Mouse (Mus musculus): ENCODE data around the gene Akap8l. TPM values are rescaled to one million over a fixed set of nuclear protein-coding genes. Genes with fewer than 3 reads are reported as not detected.
A peak's percentile ranks its signal among the peaks of the same experiment; 100 is the strongest.

Akap8l gene
- total and polyA plus RNA-seq, 3 experiments, result 40.0 to 63.8 TPM; not detected in 1

DNA sequence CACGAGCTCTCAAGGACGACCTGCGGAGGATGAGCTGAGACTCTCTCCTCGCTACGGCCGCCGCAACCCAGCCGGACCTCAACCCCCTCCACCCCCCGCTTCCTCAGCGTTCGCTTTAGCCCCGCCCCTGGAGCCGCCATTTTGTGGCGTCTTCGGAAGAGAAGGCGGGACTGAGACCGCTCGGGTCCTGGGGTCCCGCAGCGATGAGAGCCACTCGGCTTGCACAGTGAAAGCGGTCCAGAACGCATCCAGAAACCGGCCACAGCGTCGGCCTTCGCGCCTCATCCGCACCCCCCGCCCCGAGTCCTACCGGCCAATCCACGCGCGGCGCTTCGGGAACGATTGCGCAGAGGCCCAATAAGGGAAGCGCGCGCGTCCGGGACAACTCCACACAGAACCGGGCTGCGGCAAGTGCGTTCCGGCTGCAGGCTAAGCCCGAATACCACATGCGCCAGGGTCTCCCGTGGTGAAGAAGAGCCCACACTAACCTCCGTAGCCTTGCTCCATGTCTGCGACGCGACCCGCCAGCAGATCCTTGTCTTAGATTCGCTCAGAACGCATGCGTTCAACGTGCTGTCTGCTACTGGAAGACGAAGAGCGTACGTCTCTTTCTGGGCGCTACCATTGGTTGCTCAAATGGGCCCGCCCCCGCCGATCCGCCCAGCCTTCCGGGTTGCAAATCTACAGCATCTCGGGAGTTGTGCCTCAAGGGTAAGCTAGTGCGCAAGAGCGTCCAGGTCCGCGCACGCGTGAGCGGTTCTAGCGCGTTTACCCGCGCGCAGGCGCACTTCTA lies 29.6 kb downstream of the Akap8l start, which contains the start of gene Akap8:
Akap8 (minus strand) TSS at position 642 of the 793 bp plus-strand sequence.
- peak within 1 kb of the TSS; percentile 83 for H3K9ac ChIP-seq (ENCODE audit: control insufficient read depth, low read depth, low read length, poor library complexity, severe bottlenecking)
- peak within 1 kb of the TSS; percentile 68 to 75 for H3K4me3 ChIP-seq (ENCODE audit: control insufficient read depth in 1 of 2, insufficient read depth in 1 of 2, low read depth in 2 of 2, low read length in 2 of 2)
- peak within 1 kb of the TSS; percentile 80 for H3K27ac ChIP-seq (ENCODE audit: control insufficient read depth, low read depth, low read length)
- DNase-seq (ENCODE audit: low read depth, low spot score), result peak; percentile 99
- H3K27me3 ChIP-seq (ENCODE audit: control insufficient read depth in 1 of 2, insufficient read depth in 2 of 2, low read length in 2 of 2), result no peaks in the 10 kb centered on the region
- peaks cover 2 to 10% of the 10 kb centered on the region in 2 experiments; a peak in 2 of 4 replicates for H3K4me1 ChIP-seq (ENCODE audit: control insufficient read depth in 1 of 2, insufficient read depth in 2 of 2, low read length in 2 of 2)
- peaks cover 10 to 14% of the 10 kb centered on the region in 2 experiments for H3K36me3 ChIP-seq (ENCODE audit: control insufficient read depth in 1 of 2, insufficient read depth in 2 of 2, low read length in 2 of 2)
- no peaks in the 10 kb centered on the region for H3K9me3 ChIP-seq (replicated peaks; ENCODE audit: insufficient read depth, low read length)
- peaks cover 50% of the 10 kb centered on the region for H3K79me2 ChIP-seq (ENCODE audit: control insufficient read depth, insufficient read depth, low read length, poor library complexity)
- no peak for TF ChIP-seq ETS1 (IDR thresholded peaks at IDR 0.05; ENCODE audit: low read depth, low read length)
- no peak for TF ChIP-seq CHD1 (IDR thresholded peaks at IDR 0.05; ENCODE audit: low read depth, low read length)
- TF ChIP-seq GATA1 (IDR thresholded peaks at IDR 0.05; ENCODE audit: low read depth, low read length), result 0 out of 2 replicates have a peak, but pooled peaks have one; percentile 28
- no peak for TF ChIP-seq CHD2 (IDR thresholded peaks at IDR 0.05; ENCODE audit: low read length)
- TF ChIP-seq ELF1 (IDR thresholded peaks at IDR 0.05; ENCODE audit: low read depth, low read length), result peak; percentile 98
- TF ChIP-seq TAL1 (IDR thresholded peaks at IDR 0.05; ENCODE audit: low read length), result no peak
- TF ChIP-seq MYC (IDR thresholded peaks at IDR 0.05; ENCODE audit: low read depth, low read length), result peak; percentile 96
- 0 out of 2 replicates have a peak, but pooled peaks have one; percentile 10 for TF ChIP-seq ZKSCAN1 (IDR thresholded peaks at IDR 0.05; ENCODE audit: low read depth, low read length)
- TF ChIP-seq ZC3H11A (IDR thresholded peaks at IDR 0.05; ENCODE audit: low read depth, low read length), result no peak
- TF ChIP-seq JUND (IDR thresholded peaks at IDR 0.05; ENCODE audit: low read depth, low read length), result no peak
- no peak; the same call in 1 of the 2 replicates for TF ChIP-seq POLR2AphosphoS5 (IDR thresholded peaks at IDR 0.05; ENCODE audit: borderline replicate concordance, low read depth, low read length)
- peak; percentile 81 for TF ChIP-seq TBP (IDR thresholded peaks at IDR 0.05; ENCODE audit: low read depth, low read length)
- TF ChIP-seq MXI1 (IDR thresholded peaks at IDR 0.05; ENCODE audit: low read depth, low read length), result peak; percentile 85
- TF ChIP-seq POLR2AphosphoS2 (IDR thresholded peaks at IDR 0.05; ENCODE audit: low read length), result peak; percentile 98
- TF ChIP-seq EP300 (IDR thresholded peaks at IDR 0.05; ENCODE audit: low read depth in 1 of 2, low read length in 2 of 2), result no peak
- peak; percentile 94 for TF ChIP-seq NELFE (IDR thresholded peaks at IDR 0.05; ENCODE audit: low read depth, low read length)
- no peak; the same call in 1 of the 2 replicates for TF ChIP-seq ZMIZ1 (IDR thresholded peaks at IDR 0.05; ENCODE audit: low read depth, low read length)
- TF ChIP-seq POLR2A (IDR thresholded peaks at IDR 0.05; ENCODE audit: control insufficient read depth in 1 of 2, insufficient read depth in 1 of 2, low read depth in 1 of 2, low read length in 2 of 2, poor library complexity in 1 of 2), result peak; percentile 82 to 96
- TF ChIP-seq MYB (IDR thresholded peaks at IDR 0.05; ENCODE audit: low read depth, low read length), result no peak
- TF ChIP-seq HCFC1 (IDR thresholded peaks at IDR 0.05; ENCODE audit: low read depth, low read length), result peak; percentile 84
- TF ChIP-seq ZNF384 (IDR thresholded peaks at IDR 0.05; ENCODE audit: low read depth, low read length), result no peak
- TF ChIP-seq RAD21 (IDR thresholded peaks at IDR 0.05; ENCODE audit: low read depth, low read length), result no peak
- 0 out of 2 replicates have a peak, but pooled peaks have one; percentile 4 for TF ChIP-seq GABPA (IDR thresholded peaks at IDR 0.05; ENCODE audit: low read depth, low read length)
- TF ChIP-seq E2F4 (IDR thresholded peaks at IDR 0.05; ENCODE audit: borderline replicate concordance, low read depth, low read length), result no peak
- peak; percentile 89 for TF ChIP-seq MAX (IDR thresholded peaks at IDR 0.05; ENCODE audit: low read length)
- TF ChIP-seq MEF2A (IDR thresholded peaks at IDR 0.05; ENCODE audit: extremely low read depth, insufficient replicate concordance, low read depth, low read length, poor library complexity, severe bottlenecking), result no peak
- TF ChIP-seq RCOR1 (IDR thresholded peaks at IDR 0.05; ENCODE audit: low read depth, low read length), result no peak
- TF ChIP-seq TCF12 (IDR thresholded peaks at IDR 0.05; ENCODE audit: low read depth, low read length), result 0 out of 2 replicates have a peak, but pooled peaks have one; percentile 11
- no peak for TF ChIP-seq CTCF (IDR thresholded peaks at IDR 0.05 in 2 of 3, conservative IDR thresholded peaks at IDR 0.05 in 1 of 3; ENCODE audit: control insufficient read depth in 1 of 3, insufficient read depth in 1 of 3, low read depth in 2 of 3, low read length in 3 of 3, poor library complexity in 1 of 3, severe bottlenecking in 1 of 3)
- no peak for TF ChIP-seq UBTF (IDR thresholded peaks at IDR 0.05; ENCODE audit: borderline replicate concordance, insufficient read depth, low read depth, low read length)
- no peak for TF ChIP-seq MAFK (IDR thresholded peaks at IDR 0.05; ENCODE audit: borderline replicate concordance, low read depth, low read length)
- TF ChIP-seq NRF1 (IDR thresholded peaks at IDR 0.05; ENCODE audit: insufficient read depth, low read depth, low read length, poor library complexity, severe bottlenecking), result peak; percentile 93
- no peak for TF ChIP-seq USF1 (IDR thresholded peaks at IDR 0.05; ENCODE audit: low read depth, low read length)
- TF ChIP-seq SIN3A (IDR thresholded peaks at IDR 0.05; ENCODE audit: low read length), result peak; percentile 79
- no peak for TF ChIP-seq USF2 (IDR thresholded peaks at IDR 0.05; ENCODE audit: borderline replicate concordance in 1 of 2, insufficient read depth in 1 of 2, low read depth in 1 of 2, low read length in 2 of 2)
- TF ChIP-seq SMC3 (IDR thresholded peaks at IDR 0.05; ENCODE audit: low read depth, low read length), result no peak
